8 mouse cellular contexts compared by ENCODE assay signal in genomic region chr16:54983759-54984218, GRCm38 (mm10).
DNase-seq lines count a peak whose midpoint lies in the region; ATAC-seq and TF ChIP-seq lines count a peak whose summit lies in the region.

No protein-coding gene starts in this region.

- H3K4me3 ChIP-seq in kidney, postnatal 0 days (replicated peaks; ENCODE audit: low read depth, low read length), result no peak overlapping the region
- no peak overlapping the region for H3K4me3 ChIP-seq in liver, embryonic 11.5 days (ENCODE audit: low read depth, low read length)
- peak overlapping the region; percentile 26 for H3K4me3 ChIP-seq in neural tube, embryonic 15.5 days (replicated peaks)

- 2% methylated on average over 9 of the region's 9 CpGs for WGBS in kidney, postnatal 0 days
- WGBS in liver, embryonic 11.5 days, result 10% methylated on average over 9 of the region's 9 CpGs
- WGBS in neural tube, embryonic 15.5 days, result 2% methylated on average over 9 of the region's 9 CpGs

- TF ChIP-seq CTCF in kidney, postnatal 0 days (IDR thresholded peaks at IDR 0.05; ENCODE audit: low read depth), result peak; percentile 92

- peak; percentile 80 for DNase-seq in A20 (ENCODE audit: low read depth, low spot score)
- DNase-seq in MEL-GATA-1-ER (ENCODE audit: extremely low read depth, low read depth), result peak; percentile 6
- DNase-seq in cerebellum, postnatal 4 days (ENCODE audit: low spot score in 2 of 2), result peak; percentile 50 to 70
- peak; percentile 17 to 47 for DNase-seq in gastrocnemius, postnatal 4 days (ENCODE audit: low spot score in 2 of 2)
- DNase-seq in kidney, postnatal 0 days (ENCODE audit: low spot score), result peak; percentile 78
- DNase-seq in liver, embryonic 11.5 days (ENCODE audit: low spot score), result peak; percentile 40
- DNase-seq in spleen, postnatal 36 days (ENCODE audit: low spot score in 2 of 2), result no peak

- H3K27me3 ChIP-seq in kidney, postnatal 0 days (ENCODE audit: insufficient read depth, low read length), result no peaks in the 10 kb centered on the region
- H3K27me3 ChIP-seq in liver, embryonic 11.5 days (replicated peaks; ENCODE audit: control insufficient read depth, insufficient read depth, low read length), result no peaks in the 10 kb centered on the region
- H3K27me3 ChIP-seq in neural tube, embryonic 15.5 days (replicated peaks), result no peaks in the 10 kb centered on the region

- H3K4me1 ChIP-seq in kidney, postnatal 0 days (replicated peaks; ENCODE audit: insufficient read depth, low read length), result no peaks in the 10 kb centered on the region
- no peaks in the 10 kb centered on the region for H3K4me1 ChIP-seq in liver, embryonic 11.5 days (replicated peaks; ENCODE audit: control insufficient read depth, insufficient read depth, low read length)
- H3K4me1 ChIP-seq in neural tube, embryonic 15.5 days, result peaks cover 6% of the 10 kb centered on the region; the same call in 1 of the 2 replicates

- H3K4me2 ChIP-seq in kidney, postnatal 0 days (ENCODE audit: low read length), result peak overlapping the region; percentile 45; the same call in 1 of the 2 replicates
- no peak overlapping the region for H3K4me2 ChIP-seq in liver, embryonic 11.5 days
- H3K4me2 ChIP-seq in neural tube, embryonic 15.5 days, result peak overlapping the region; percentile 54

- no peak overlapping the region for H3K27ac ChIP-seq in kidney, postnatal 0 days
- no peak overlapping the region for H3K27ac ChIP-seq in liver, embryonic 11.5 days (ENCODE audit: low read depth, low read length)
- H3K27ac ChIP-seq in neural tube, embryonic 15.5 days (replicated peaks), result no peak overlapping the region; the same call in 1 of the 2 replicates

- no peak overlapping the region for H3K9ac ChIP-seq in kidney, postnatal 0 days (ENCODE audit: low read depth, low read length)
- no peak overlapping the region for H3K9ac ChIP-seq in liver, embryonic 11.5 days (ENCODE audit: low read depth, low read length)
- peak overlapping the region; percentile 36; the same call in 1 of the 2 replicates for H3K9ac ChIP-seq in neural tube, embryonic 15.5 days (replicated peaks)

- no peaks in the 10 kb centered on the region for H3K9me3 ChIP-seq in kidney, postnatal 0 days (replicated peaks; ENCODE audit: low read length)
- no peaks in the 10 kb centered on the region for H3K9me3 ChIP-seq in liver, embryonic 11.5 days (ENCODE audit: control insufficient read depth, low read length)
- no peaks in the 10 kb centered on the region for H3K9me3 ChIP-seq in neural tube, embryonic 15.5 days (replicated peaks)

- no peak; the same call in 1 of the 2 replicates for ATAC-seq in kidney, postnatal 0 days (replicated peaks; ENCODE audit: low FRiP score, low read depth)
- no peak for ATAC-seq in liver, embryonic 11.5 days (replicated peaks; ENCODE audit: low FRiP score)
- ATAC-seq in neural tube, embryonic 15.5 days (ENCODE audit: low FRiP score), result peak; percentile 84

- no peaks in the 10 kb centered on the region for H3K36me3 ChIP-seq in kidney, postnatal 0 days (ENCODE audit: insufficient read depth, low read length)
- no peaks in the 10 kb centered on the region for H3K36me3 ChIP-seq in liver, embryonic 11.5 days (ENCODE audit: control insufficient read depth, insufficient read depth, low read length)
- no peaks in the 10 kb centered on the region for H3K36me3 ChIP-seq in neural tube, embryonic 15.5 days

Comparison
In these comparisons a context has a peak if more than half of its experiments do, and no peak if none do; other contexts are left out.
1. DNase-seq: peak in A20 (single experiment), MEL-GATA-1-ER (single experiment), cerebellum, postnatal 4 days (2 of 2), gastrocnemius, postnatal 4 days (2 of 2), kidney, postnatal 0 days (single experiment) and liver, embryonic 11.5 days (single experiment); none in spleen, postnatal 36 days (0 of 2).